Mouse (Mus musculus) naive thymus-derived CD4-positive, alpha-beta T cell, adult 2 months (primary cell): ENCODE results near the gene C130050O18Rik.
"Not testable (repeated sequence)": the region's sequence is repeated elsewhere in the genome, so short reads cannot be mapped to it uniquely, and the experiment has no call there.

Experiments
- DNase-seq: peaks from one replicate; pipeline ENCODE4 v3.0.0-alpha.2; 2011; ENCODE audit warnings: low read depth

Gene C130050O18Rik

DNA sequence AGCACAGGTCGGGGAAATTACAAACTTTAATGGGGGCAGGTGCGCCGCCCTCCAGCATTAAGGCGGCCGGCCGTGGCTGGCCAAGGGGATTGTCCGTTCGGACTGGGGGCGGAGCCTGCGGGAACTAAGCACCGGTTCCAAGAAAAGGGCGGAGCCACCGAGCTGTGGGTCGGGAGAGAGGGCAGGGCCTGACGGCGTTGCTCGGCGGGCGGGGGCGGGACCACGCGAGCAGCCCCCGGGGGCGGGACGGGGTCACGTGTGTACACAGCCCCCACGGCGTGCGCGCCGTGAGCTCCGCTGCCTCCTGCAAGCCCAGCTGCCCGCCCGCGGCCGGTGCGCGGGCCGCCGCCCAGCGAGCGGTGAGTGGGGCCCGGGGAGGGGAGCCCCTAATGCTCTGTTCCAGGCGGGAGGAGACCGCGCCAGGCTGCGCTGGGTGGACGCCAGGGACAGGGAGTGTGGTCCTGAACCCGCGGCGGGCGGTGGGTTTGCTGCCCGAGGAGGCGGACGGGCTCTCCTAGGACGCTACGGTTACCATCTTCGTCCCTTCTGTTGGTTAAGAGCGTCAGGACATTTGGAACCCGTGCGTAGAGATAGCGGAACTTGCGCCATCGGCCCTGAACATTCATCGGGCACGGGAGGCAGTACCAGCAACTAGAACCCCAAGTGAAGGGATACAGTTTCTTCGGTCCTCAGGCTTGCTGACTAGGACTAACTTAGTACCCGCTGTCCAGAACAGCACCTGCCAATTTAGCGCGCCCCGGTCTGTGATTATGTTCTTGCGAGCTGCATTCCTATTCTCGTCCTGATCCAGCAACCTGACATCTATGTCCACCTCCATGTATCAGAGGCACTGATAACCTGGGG is 24.5 kb upstream of the C130050O18Rik start:
- DNase-seq = peak; percentile 75

- peak; percentile 91 for DNase-seq
Observed at GRCm38 (mm10) chr5:139381586-139382513, 23.2 kb upstream of the C130050O18Rik start.

GRCm38 (mm10) chr5:139382760-139383159 is 22.3 kb upstream of the C130050O18Rik start:
- DNase-seq = peak; percentile 93

DNA sequence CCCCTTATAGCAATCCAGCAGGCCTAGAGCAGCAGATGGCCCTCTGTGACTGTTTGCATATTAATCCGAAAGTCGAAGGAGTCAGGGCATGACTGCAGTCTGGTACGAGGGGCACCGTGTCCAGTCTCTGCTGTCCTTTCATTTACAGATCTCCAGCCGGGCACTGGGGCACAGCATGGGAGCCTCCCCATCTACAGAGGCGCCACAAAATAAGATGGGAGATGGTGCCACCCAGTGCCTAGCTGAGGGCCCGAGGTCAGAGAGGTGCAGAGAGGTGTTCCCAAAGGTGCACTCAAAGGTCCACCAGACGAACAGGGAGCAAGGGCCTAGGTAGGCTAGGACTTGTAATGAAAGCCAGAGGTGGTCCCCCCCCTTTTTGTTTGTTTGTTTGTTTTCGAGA is 21.8 kb upstream of the C130050O18Rik start:
- DNase-seq = no peak

- peak; percentile 65 for DNase-seq
Observed at GRCm38 (mm10) chr5:139384531-139384930, 20.5 kb upstream of the C130050O18Rik start.

GRCm38 (mm10) chr5:139386047-139386446 is 19.0 kb upstream of the C130050O18Rik start:
- DNase-seq = no peak

GRCm38 (mm10) chr5:139387329-139388194 is 17.5 kb upstream of the C130050O18Rik start:
- DNase-seq = peak; percentile 9

GRCm38 (mm10) chr5:139388195-139388570 is 16.9 kb upstream of the C130050O18Rik start:
- DNase-seq = peak; percentile 8

- peak; percentile 48 for DNase-seq
Observed at GRCm38 (mm10) chr5:139388694-139389675, 16.1 kb upstream of the C130050O18Rik start.

- peak; percentile 34 for DNase-seq
Observed at GRCm38 (mm10) chr5:139389676-139390061, 15.4 kb upstream of the C130050O18Rik start.

DNA sequence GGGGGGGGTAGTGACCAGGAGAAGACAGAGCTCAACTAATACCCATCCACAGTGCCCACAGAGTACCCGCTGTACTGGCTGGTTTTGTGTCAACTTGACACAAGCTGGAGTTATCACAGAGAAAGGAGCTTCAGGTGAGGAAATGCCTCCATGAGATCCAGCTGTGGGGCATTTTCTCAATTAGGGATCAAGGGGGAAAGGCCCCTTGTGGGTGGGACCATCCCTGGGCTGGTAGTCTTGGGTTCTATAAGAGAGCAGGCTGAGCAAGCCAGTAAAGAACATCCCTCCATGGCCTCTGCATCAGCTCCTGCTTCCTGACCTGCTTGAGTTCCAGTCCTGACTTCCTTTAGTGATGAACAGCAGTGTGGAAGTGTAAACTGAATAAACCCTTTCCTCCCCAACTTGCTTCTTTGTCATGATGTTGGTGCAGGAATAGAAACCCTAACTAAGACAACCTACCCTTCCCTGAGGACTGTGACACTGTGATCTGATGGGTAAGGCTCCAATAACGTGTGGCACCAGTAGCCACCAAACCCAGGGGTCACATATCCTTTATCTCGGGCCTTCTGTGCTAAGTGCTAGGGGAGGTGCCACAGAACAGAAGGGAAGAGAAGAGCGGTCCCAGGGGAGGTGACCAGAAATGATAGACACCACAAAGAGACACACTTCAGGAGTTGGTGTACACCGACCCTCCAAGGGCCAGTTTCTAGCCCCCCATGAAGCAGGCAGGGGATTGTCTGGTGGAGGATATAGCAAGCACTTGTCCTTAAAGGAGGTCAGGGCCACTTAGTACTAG is 14.6 kb upstream of the C130050O18Rik start:
- not testable (repeated sequence) for DNase-seq

- no peak for DNase-seq
Observed at GRCm38 (mm10) chr5:139391309-139391990, 13.6 kb upstream of the C130050O18Rik start.

GRCm38 (mm10) chr5:139392219-139393196 is 12.6 kb upstream of the C130050O18Rik start:
- DNase-seq = peak; percentile 5

- no peak for DNase-seq
Observed at GRCm38 (mm10) chr5:139393197-139393588, 11.9 kb upstream of the C130050O18Rik start.

GRCm38 (mm10) chr5:139394399-139394798 is 10.7 kb upstream of the C130050O18Rik start:
- DNase-seq = no peak

- peak; percentile 12 for DNase-seq
Observed at GRCm38 (mm10) chr5:139395528-139395927, 9.6 kb upstream of the C130050O18Rik start.

DNA sequence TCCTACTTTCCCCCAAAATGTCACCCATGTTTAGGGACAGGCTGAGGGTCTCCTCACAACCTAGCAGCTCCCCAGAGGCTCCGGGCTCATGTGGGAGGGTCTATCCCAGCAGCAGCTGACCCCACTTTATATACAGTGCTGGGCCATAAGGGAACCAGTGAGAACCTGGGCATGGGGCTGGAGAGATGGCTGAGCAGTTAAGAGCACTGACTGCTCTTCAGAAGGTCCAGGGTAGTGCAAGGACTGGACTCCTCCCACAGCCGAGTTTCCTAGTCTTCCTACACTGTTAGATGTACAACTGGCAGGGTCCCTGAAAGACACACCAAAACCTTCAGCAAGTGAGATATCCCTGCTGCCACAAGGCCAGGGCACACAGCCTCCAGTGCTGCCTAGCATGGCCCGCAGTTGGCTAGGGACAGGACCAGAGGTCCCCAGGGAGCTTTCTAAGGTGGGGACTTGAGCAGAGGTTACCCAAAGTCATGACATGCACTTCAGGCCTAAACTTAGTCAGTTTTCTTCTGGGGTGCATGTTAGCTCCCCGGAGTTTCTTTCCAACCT is 7.6 kb upstream of the C130050O18Rik start:
- no peak for DNase-seq
